Mouse (Mus musculus): Measurements from ENCODE around the gene Kctd13.

Gene Kctd13

GRCm38 (mm10) chr7:126941801-126942200 is 13.1 kb downstream of the Kctd13 start:
- peak; percentile 71 for ATAC-seq (ENCODE audit: low TSS enrichment)

- no peak for ATAC-seq (ENCODE audit: low TSS enrichment)
Observed at GRCm38 (mm10) chr7:126946530-126946929, 17.9 kb downstream of the Kctd13 start.

GRCm38 (mm10) chr7:126948626-126949025 is 19.9 kb downstream of the Kctd13 start:
- no peak for ATAC-seq (ENCODE audit: low TSS enrichment)

GRCm38 (mm10) chr7:126949403-126949792 is 20.7 kb downstream of the Kctd13 start, which contains the start of gene Asphd1:
Gene Asphd1 (minus strand): TSS chr7:126949582.
- peak; percentile 14 for ATAC-seq (ENCODE audit: low TSS enrichment)

GRCm38 (mm10) chr7:126949793-126950646 is 21.3 kb downstream of the Kctd13 start, which contains the start of gene Sez6l2:
Gene Sez6l2 (plus strand): TSS chr7:126950563.
- ATAC-seq (ENCODE audit: low TSS enrichment): peak; percentile 64

GRCm38 (mm10) chr7:126950647-126951615 is 22.3 kb downstream of the Kctd13 start:
- ATAC-seq (ENCODE audit: low TSS enrichment): no peak

GRCm38 (mm10) chr7:126951741-126952140 is 23.1 kb downstream of the Kctd13 start:
- no peak for ATAC-seq (ENCODE audit: low TSS enrichment)

- no peak for ATAC-seq (ENCODE audit: low TSS enrichment)
Observed at GRCm38 (mm10) chr7:126952646-126953045, 24.0 kb downstream of the Kctd13 start.

- ATAC-seq (ENCODE audit: low TSS enrichment): no peak
Observed at GRCm38 (mm10) chr7:126955125-126955524, 26.4 kb downstream of the Kctd13 start.

- ATAC-seq (ENCODE audit: low TSS enrichment): no peak
Observed at GRCm38 (mm10) chr7:126959780-126960179, 31.1 kb downstream of the Kctd13 start.

GRCm38 (mm10) chr7:126961095-126961494 is 32.4 kb downstream of the Kctd13 start:
- ATAC-seq (ENCODE audit: low TSS enrichment): peak; percentile 61; the same call in 1 of the 2 replicates

- ATAC-seq (ENCODE audit: low TSS enrichment): peak; percentile 60; the same call in 1 of the 2 replicates
Observed at GRCm38 (mm10) chr7:126961965-126962364, 33.3 kb downstream of the Kctd13 start.

GRCm38 (mm10) chr7:126963548-126964286 is 35.0 kb downstream of the Kctd13 start:
- ATAC-seq (ENCODE audit: low TSS enrichment): no peak

GRCm38 (mm10) chr7:126965568-126965967 is 36.9 kb downstream of the Kctd13 start:
- ATAC-seq (ENCODE audit: low TSS enrichment): no peak

GRCm38 (mm10) chr7:126967361-126967760 is 38.7 kb downstream of the Kctd13 start:
- no peak for ATAC-seq (ENCODE audit: low TSS enrichment)

- ATAC-seq (ENCODE audit: low TSS enrichment): 0 out of 2 replicates have a peak, but pooled peaks have one; percentile 5
Observed at GRCm38 (mm10) chr7:126975493-126975892, 46.8 kb downstream of the Kctd13 start.

- no peak for ATAC-seq (ENCODE audit: low TSS enrichment)
Observed at GRCm38 (mm10) chr7:126975893-126975949, 47.0 kb downstream of the Kctd13 start, which contains the start of gene Cdipt. Gene Cdipt (plus strand): TSS chr7:126975914.

- ATAC-seq (ENCODE audit: low TSS enrichment): peak; percentile 93
Observed at GRCm38 (mm10) chr7:126975950-126976866, 47.5 kb downstream of the Kctd13 start, which contains the start of gene Cdiptos. Gene Cdiptos (minus strand): TSS chr7:126976098.

- ATAC-seq (ENCODE audit: low TSS enrichment): no peak
Observed at GRCm38 (mm10) chr7:126976878-126977459, 48.3 kb downstream of the Kctd13 start.

- no peak for ATAC-seq (ENCODE audit: low TSS enrichment)
Observed at GRCm38 (mm10) chr7:126978841-126979240, 50.2 kb downstream of the Kctd13 start.

All from frontal cortex, adult (tissue).